Mouse (Mus musculus) embryonic facial prominence, embryonic 14.5 days (tissue): Measurements from ENCODE around the gene Tlr3. TPM values are rescaled to one million over a fixed set of nuclear protein-coding genes. Genes with fewer than 3 reads are reported as not detected.

ENCODE experiments used
- ATAC-seq: fragments of 200-750 bp; cut with Nextera tagmentation; 2 replicates; pipeline ENCODE4 v1.8.0; 2017; ENCODE audit warnings: low read depth, moderate number of reproducible peaks, moderate TSS enrichment
- DNase-seq: peaks from one replicate; pipeline ENCODE4 v3.0.0-alpha.2; 2015; ENCODE audit warnings: low spot score
- H3K27ac ChIP-seq: fragments of 300-500 bp; sonication (generic); replicated peaks from 2 replicates; pipeline ENCODE4 v1.5.1; 2014; ENCODE audit warnings: low read depth, mild to moderate bottlenecking, low read length, moderate library complexity
- H3K27me3 ChIP-seq: fragments of 300-500 bp; sonication (generic); replicated peaks from 2 replicates; pipeline ENCODE4 v1.6.1; 2014; ENCODE audit warnings: low read length; ENCODE audit not compliant: control insufficient read depth, insufficient read depth
- H3K36me3 ChIP-seq: fragments of 300-500 bp; sonication (generic); 2 replicates; pipeline ENCODE4 v1.6.1; 2014; ENCODE audit warnings: low read length, mixed read lengths; ENCODE audit not compliant: control insufficient read depth, insufficient read depth
- H3K4me1 ChIP-seq: fragments of 300-500 bp; sonication (generic); 2 replicates; pipeline ENCODE4 v1.6.1; 2014; ENCODE audit warnings: antibody characterized with exemption, low read length; ENCODE audit not compliant: control insufficient read depth, insufficient read depth
- H3K4me2 ChIP-seq: fragments of 300-500 bp; sonication (generic); 2 replicates; pipeline ENCODE4 v1.6.1; 2014; ENCODE audit warnings: low read depth, mild to moderate bottlenecking, low read length, moderate library complexity, mixed read lengths
- H3K4me3 ChIP-seq: fragments of 300-500 bp; sonication (generic); 2 replicates; pipeline ENCODE4 v1.5.1; 2014; ENCODE audit warnings: low read depth, mild to moderate bottlenecking, low read length
- H3K9ac ChIP-seq: fragments of 300-500 bp; sonication (generic); 2 replicates; pipeline ENCODE4 v1.6.1; 2014; ENCODE audit warnings: low read depth, mild to moderate bottlenecking, low read length, moderate library complexity, mixed read lengths
- H3K9me3 ChIP-seq: fragments of 300-500 bp; sonication (generic); 2 replicates; pipeline ENCODE4 v1.6.1; 2016; ENCODE audit warnings: low read length; ENCODE audit not compliant: control insufficient read depth
- WGBS: fragments of 180-500 bp; shearing (Covaris S2); extraction: QIAGEN DNeasy Blood & Tissue Kit; methylation state at CpG from one replicate; pipeline ENCODE4 v1.1.7; 2014; 5-methylcytosine and 5-hydroxymethylcytosine counted together
- polyA plus RNA-seq: library from polyadenylated mRNA; unstranded; fragments of >200 nt; fragmentation: Nextera tagmentation; extraction: Ambion mirVana; gene quantifications from 2 replicates; pipeline ENCODE4 v1.2.1, GENCODE M21; 2014

The Tlr3 gene
- polyA plus RNA-seq, 1 experiment from 2014 or later: 2.6 TPM

- Histone ChIP-seq H3K9ac (peak overlapping the region; percentile 55), H3K4me1 (peaks cover 8% of the 10 kb centered on the region; the same call in 1 of the 2 replicates), H3K27me3 (no peaks in the 10 kb centered on the region), H3K4me2 (peak overlapping the region; percentile 57), H3K4me3 (peak overlapping the region; percentile 42), H3K27ac (peak overlapping the region; percentile 63), H3K9me3 (no peaks in the 10 kb centered on the region), H3K36me3 (no peaks in the 10 kb centered on the region)
- ATAC-seq: peak; percentile 95
- whole genome bisulfite sequencing: 7% methylated on average over 18 of the region's 18 CpGs
- DNase-seq: peak; percentile 86
Measured at GRCm38 (mm10) chr8:45410146-45410880, 567 bp downstream of the Tlr3 start.

- H3K36me3 ChIP-seq: no peaks in the 10 kb centered on the region
- 0 out of 2 replicates have a peak overlapping the region, but pooled peaks have one; percentile 63 for H3K27ac ChIP-seq
- H3K9ac ChIP-seq: peak overlapping the region; percentile 55
- no peaks in the 10 kb centered on the region for H3K9me3 ChIP-seq
- no peak for DNase-seq
- H3K4me2 ChIP-seq: peak overlapping the region; percentile 57
- peaks cover 8% of the 10 kb centered on the region; the same call in 1 of the 2 replicates for H3K4me1 ChIP-seq
- ATAC-seq: 0 out of 2 replicates have a peak, but pooled peaks have one; percentile 13
- 38% methylated on average over 4 of the region's 4 CpGs for WGBS
- no peaks in the 10 kb centered on the region for H3K27me3 ChIP-seq
- peak overlapping the region; percentile 42 for H3K4me3 ChIP-seq
Measured at GRCm38 (mm10) chr8:45409702-45410101, 1.2 kb downstream of the Tlr3 start.

DNA sequence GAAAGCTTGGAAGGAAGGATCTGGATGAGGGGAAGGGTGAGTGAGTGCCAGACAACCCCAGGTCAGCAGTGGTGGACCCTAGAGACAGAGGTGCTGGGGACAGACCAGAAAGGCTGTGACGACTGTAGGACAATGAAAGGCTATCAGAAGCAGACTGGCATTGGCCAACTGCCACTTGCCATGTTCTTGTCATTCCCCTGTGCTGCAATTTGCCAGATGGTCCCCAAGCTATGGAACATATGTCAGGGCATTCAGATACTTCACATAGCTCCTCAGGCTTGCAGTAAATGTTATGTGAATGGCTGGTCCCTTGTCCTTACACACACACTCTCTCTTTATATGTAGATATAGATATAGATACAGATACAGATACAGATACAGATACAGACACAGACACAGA, 27.6 kb downstream of the Tlr3 start:
- H3K9ac ChIP-seq: no peak overlapping the region
- no peaks in the 10 kb centered on the region for H3K9me3 ChIP-seq
- WGBS: 83% methylated on average over 1 of the region's 1 CpGs
- no peak overlapping the region for H3K4me2 ChIP-seq
- H3K36me3 ChIP-seq: no peaks in the 10 kb centered on the region
- peaks cover 10% of the 10 kb centered on the region; the same call in 1 of the 2 replicates for H3K4me1 ChIP-seq
- DNase-seq (no peak), ATAC-seq (no peak)
- H3K27ac ChIP-seq: no peak overlapping the region
- peaks cover 9% of the 10 kb centered on the region for H3K27me3 ChIP-seq
- no peak overlapping the region for H3K4me3 ChIP-seq

GRCm38 (mm10) chr8:45381963-45382347, 28.9 kb downstream of the Tlr3 start, which contains the start of gene Fam149a:
Gene Fam149a (minus strand): TSS chr8:45382291.
- peak; percentile 67 for DNase-seq

DNA sequence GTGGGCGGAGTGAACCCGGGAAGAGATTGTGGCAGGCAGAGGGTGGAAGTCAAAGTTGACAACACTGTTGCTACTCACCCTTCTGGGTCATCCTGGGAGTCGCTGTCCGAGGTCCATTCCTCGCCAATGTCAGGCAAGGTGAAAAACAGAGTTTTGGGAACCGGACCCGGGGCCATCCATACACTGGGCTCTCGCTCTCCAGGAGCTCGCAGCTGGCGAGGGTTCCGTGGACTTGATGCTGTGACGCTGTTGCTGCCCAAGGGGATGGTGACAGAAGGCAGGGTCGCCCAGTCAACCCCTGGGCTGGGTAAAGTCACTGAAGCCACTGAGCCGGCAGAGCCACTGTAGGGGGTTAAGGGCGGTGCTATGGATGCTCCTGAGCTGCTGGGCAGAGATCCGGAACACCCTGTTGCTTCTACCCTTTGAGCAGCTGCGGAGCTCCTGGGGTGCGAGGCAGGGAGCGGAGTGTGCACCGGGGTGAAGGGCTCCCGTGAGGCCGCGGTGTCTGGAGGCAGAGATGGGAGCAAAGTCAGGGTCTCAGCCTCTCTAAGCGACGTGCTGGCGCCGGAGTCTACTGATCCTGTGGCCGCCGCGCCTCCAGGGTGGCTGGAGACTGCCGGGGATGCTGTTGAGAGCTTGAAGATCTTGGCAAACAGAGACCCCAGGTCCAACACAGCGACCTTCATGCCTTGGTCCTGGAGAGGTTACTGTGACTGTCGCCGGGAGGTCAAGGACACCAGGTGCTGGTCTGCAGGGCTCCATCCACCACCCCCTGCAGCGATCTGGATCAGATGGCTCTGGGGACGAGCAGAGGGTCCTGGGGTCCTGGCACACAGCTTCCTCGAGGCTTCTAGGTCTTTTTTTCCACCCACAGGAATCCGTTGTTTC, 29.6 kb downstream of the Tlr3 start:
- Histone ChIP-seq H3K4me1 (peaks cover 10% of the 10 kb centered on the region; the same call in 1 of the 2 replicates), H3K27ac (no peak overlapping the region), H3K4me3 (peak overlapping the region; percentile 38), H3K9ac (peak overlapping the region; percentile 32; the same call in 1 of the 2 replicates), H3K27me3 (peaks cover 9% of the 10 kb centered on the region), H3K9me3 (no peaks in the 10 kb centered on the region), H3K36me3 (no peaks in the 10 kb centered on the region), H3K4me2 (peak overlapping the region; percentile 75)
- 2% methylated on average over 27 of the region's 38 CpGs for WGBS
- ATAC-seq (peak; percentile 61; the same call in 1 of the 2 replicates), DNase-seq (no peak)

More at GRCm38 (mm10) chr8:45381963-45382347, 28.9 kb downstream of the Tlr3 start, which contains the start of gene Fam149a:
- peak; percentile 84 for ATAC-seq
- no peaks in the 10 kb centered on the region for H3K36me3 ChIP-seq
- H3K4me2 ChIP-seq: peak within 1 kb of the TSS; percentile 75
- no peak within 1 kb of the TSS for H3K27ac ChIP-seq
- no peaks in the 10 kb centered on the region for H3K9me3 ChIP-seq
- 1% methylated on average over 6 of the region's 6 CpGs for WGBS
- peak within 1 kb of the TSS; percentile 32; the same call in 1 of the 2 replicates for H3K9ac ChIP-seq
- H3K4me1 ChIP-seq: peaks cover 10% of the 10 kb centered on the region; the same call in 1 of the 2 replicates
- H3K27me3 ChIP-seq: peaks cover 9% of the 10 kb centered on the region
- peak within 1 kb of the TSS; percentile 38 for H3K4me3 ChIP-seq

- WGBS: 27% methylated on average over 4 of the region's 4 CpGs
- Histone ChIP-seq H3K9me3 (no peaks in the 10 kb centered on the region), H3K27me3 (peaks cover 9% of the 10 kb centered on the region), H3K4me2 (peak overlapping the region; percentile 75; the same call in 1 of the 2 replicates), H3K36me3 (no peaks in the 10 kb centered on the region), H3K4me3 (no peak overlapping the region), H3K9ac (no peak overlapping the region), H3K27ac (no peak overlapping the region), H3K4me1 (peaks cover 10% of the 10 kb centered on the region; the same call in 1 of the 2 replicates)
- ATAC-seq (0 out of 2 replicates have a peak, but pooled peaks have one; percentile 16), DNase-seq (peak; percentile 22)
Measured at GRCm38 (mm10) chr8:45380598-45380997, 30.3 kb downstream of the Tlr3 start.

- ATAC-seq: no peak
- no peak for DNase-seq
- H3K36me3 ChIP-seq: no peaks in the 10 kb centered on the region
- no peak overlapping the region for H3K4me3 ChIP-seq
- no peak overlapping the region for H3K27ac ChIP-seq
- 71% methylated on average over 3 of the region's 3 CpGs for WGBS
- H3K27me3 ChIP-seq: no peaks in the 10 kb centered on the region
- H3K4me2 ChIP-seq: no peak overlapping the region
- H3K9me3 ChIP-seq: no peaks in the 10 kb centered on the region
- no peak overlapping the region for H3K9ac ChIP-seq
- H3K4me1 ChIP-seq: no peaks in the 10 kb centered on the region
Measured at GRCm38 (mm10) chr8:45374071-45374470, 36.8 kb downstream of the Tlr3 start.

- H3K4me2 ChIP-seq: no peak overlapping the region
- DNase-seq (no peak), ATAC-seq (no peak)
- no peaks in the 10 kb centered on the region for H3K9me3 ChIP-seq
- H3K4me1 ChIP-seq: no peaks in the 10 kb centered on the region
- no peak overlapping the region for H3K27ac ChIP-seq
- no peaks in the 10 kb centered on the region for H3K27me3 ChIP-seq
- no peak overlapping the region for H3K4me3 ChIP-seq
- no peaks in the 10 kb centered on the region for H3K36me3 ChIP-seq
- no peak overlapping the region for H3K9ac ChIP-seq
- WGBS: 100% methylated on average over 1 of the region's 1 CpGs
Measured at GRCm38 (mm10) chr8:45367154-45367553, 43.7 kb downstream of the Tlr3 start.
